Mouse (Mus musculus): ENCODE data around the gene Wdr76. TPM values are rescaled to one million over a fixed set of nuclear protein-coding genes. Genes with fewer than 3 reads are reported as not detected.
"Not testable (repeated sequence)": the region's sequence is repeated elsewhere in the genome, so short reads cannot be mapped to it uniquely, and the experiment has no call there.

Gene Wdr76
- polyA plus RNA-seq, 1 experiment from 2014 or later, result 9.9 TPM

- not testable (repeated sequence) for H3K27me3 ChIP-seq (replicated peaks; ENCODE audit: control insufficient read depth, insufficient read depth, low read length); H3K9ac ChIP-seq (ENCODE audit: low read length); ATAC-seq (replicated peaks; ENCODE audit: low FRiP score, low TSS enrichment, low read depth); H3K27ac ChIP-seq (ENCODE audit: low read depth); DNase-seq (ENCODE audit: low spot score); H3K4me3 ChIP-seq (ENCODE audit: low read depth, low read length); H3K9me3 ChIP-seq (ENCODE audit: control insufficient read depth, low read length); H3K4me2 ChIP-seq (ENCODE audit: low read length); H3K4me1 ChIP-seq (replicated peaks; ENCODE audit: control insufficient read depth, insufficient read depth, low read length)
- peaks cover 41% of the 10 kb centered on the region for H3K36me3 ChIP-seq (ENCODE audit: control insufficient read depth, insufficient read depth, low read length)
- 92% methylated on average over 4 of the region's 5 CpGs for WGBS
These were observed 6.7 kb downstream of the Wdr76 start for GRCm38 (mm10) chr2:121512991-121513765.

DNA sequence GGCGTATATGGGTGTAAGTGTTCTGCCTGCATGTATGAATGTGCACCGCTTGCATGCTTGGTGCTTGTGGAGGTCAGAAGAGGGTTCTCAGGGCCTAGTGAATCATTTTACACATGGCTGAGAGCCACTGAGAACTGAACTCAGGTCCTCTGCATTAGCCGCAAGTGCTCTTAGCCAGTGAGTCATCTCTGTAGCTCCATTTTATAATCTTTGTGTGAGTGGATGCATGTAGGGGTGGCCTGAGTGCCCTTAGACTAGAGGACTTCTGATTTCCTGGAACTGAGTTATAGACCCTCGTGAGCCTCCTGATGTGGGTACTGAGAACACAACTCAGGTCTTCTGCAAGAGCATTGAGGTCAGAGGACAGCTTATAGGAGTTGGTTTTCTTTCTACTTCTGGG is 7.7 kb downstream of the Wdr76 start:
- Histone ChIP-seq H3K4me1 (replicated peaks; ENCODE audit: control insufficient read depth, insufficient read depth, low read length) (0 out of 2 replicates have a peak, but pooled peaks cover 4% of the 10 kb centered on the region), H3K4me2 (ENCODE audit: low read length) (no peak overlapping the region), H3K9me3 (ENCODE audit: control insufficient read depth, low read length) (no peaks in the 10 kb centered on the region), H3K9ac (ENCODE audit: low read length) (no peak overlapping the region), H3K4me3 (ENCODE audit: low read depth, low read length) (no peak overlapping the region), H3K27ac (ENCODE audit: low read depth) (no peak overlapping the region), H3K27me3 (replicated peaks; ENCODE audit: control insufficient read depth, insufficient read depth, low read length) (no peaks in the 10 kb centered on the region), H3K36me3 (ENCODE audit: control insufficient read depth, insufficient read depth, low read length) (peaks cover 51% of the 10 kb centered on the region)
- ATAC-seq (replicated peaks; ENCODE audit: low FRiP score, low TSS enrichment, low read depth) (no peak), DNase-seq (ENCODE audit: low spot score) (no peak)
- WGBS, result 95% methylated on average over 4 of the region's 4 CpGs

GRCm38 (mm10) chr2:121518106-121518505 is 11.6 kb downstream of the Wdr76 start:
- Histone ChIP-seq H3K27me3 (replicated peaks; ENCODE audit: control insufficient read depth, insufficient read depth, low read length) (no peaks in the 10 kb centered on the region), H3K9me3 (ENCODE audit: control insufficient read depth, low read length) (no peaks in the 10 kb centered on the region), H3K27ac (ENCODE audit: low read depth) (no peak overlapping the region), H3K4me1 (replicated peaks; ENCODE audit: control insufficient read depth, insufficient read depth, low read length) (no peaks in the 10 kb centered on the region), H3K4me2 (ENCODE audit: low read length) (no peak overlapping the region), H3K36me3 (ENCODE audit: control insufficient read depth, insufficient read depth, low read length) (peaks cover 42% of the 10 kb centered on the region), H3K9ac (ENCODE audit: low read length) (no peak overlapping the region), H3K4me3 (ENCODE audit: low read depth, low read length) (no peak overlapping the region)
- no peak for DNase-seq (ENCODE audit: low spot score)
- 89% methylated on average over 5 of the region's 5 CpGs for WGBS
- no peak for ATAC-seq (replicated peaks; ENCODE audit: low FRiP score, low TSS enrichment, low read depth)

DNA sequence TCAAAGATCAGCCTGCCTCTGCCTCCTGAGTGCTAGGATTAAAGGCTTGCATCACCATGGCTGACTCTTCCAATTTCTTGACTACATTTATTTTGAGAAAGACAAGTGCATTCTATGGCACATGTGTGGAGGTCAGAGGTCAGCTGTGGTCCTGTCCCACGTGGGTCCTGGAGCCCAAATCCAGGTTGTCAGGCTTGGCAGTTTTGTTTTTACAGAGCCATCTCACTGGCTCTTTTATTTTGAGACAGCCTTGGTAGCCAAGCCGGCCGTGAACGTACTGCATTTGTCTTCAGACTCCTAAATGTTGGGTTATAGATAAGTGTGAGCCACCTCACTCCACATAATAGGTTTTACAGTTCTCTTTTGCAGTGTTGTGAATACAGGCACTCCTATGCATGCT is 12.2 kb downstream of the Wdr76 start:
- H3K9ac ChIP-seq (ENCODE audit: low read length); H3K27ac ChIP-seq (ENCODE audit: low read depth); H3K4me1 ChIP-seq (replicated peaks; ENCODE audit: control insufficient read depth, insufficient read depth, low read length); ATAC-seq (replicated peaks; ENCODE audit: low FRiP score, low TSS enrichment, low read depth); H3K27me3 ChIP-seq (replicated peaks; ENCODE audit: control insufficient read depth, insufficient read depth, low read length); DNase-seq (ENCODE audit: low spot score); H3K9me3 ChIP-seq (ENCODE audit: control insufficient read depth, low read length); H3K4me3 ChIP-seq (ENCODE audit: low read depth, low read length); H3K4me2 ChIP-seq (ENCODE audit: low read length): not testable (repeated sequence)
- peaks cover 42% of the 10 kb centered on the region for H3K36me3 ChIP-seq (ENCODE audit: control insufficient read depth, insufficient read depth, low read length)
- 91% methylated on average over 4 of the region's 4 CpGs for WGBS

DNA sequence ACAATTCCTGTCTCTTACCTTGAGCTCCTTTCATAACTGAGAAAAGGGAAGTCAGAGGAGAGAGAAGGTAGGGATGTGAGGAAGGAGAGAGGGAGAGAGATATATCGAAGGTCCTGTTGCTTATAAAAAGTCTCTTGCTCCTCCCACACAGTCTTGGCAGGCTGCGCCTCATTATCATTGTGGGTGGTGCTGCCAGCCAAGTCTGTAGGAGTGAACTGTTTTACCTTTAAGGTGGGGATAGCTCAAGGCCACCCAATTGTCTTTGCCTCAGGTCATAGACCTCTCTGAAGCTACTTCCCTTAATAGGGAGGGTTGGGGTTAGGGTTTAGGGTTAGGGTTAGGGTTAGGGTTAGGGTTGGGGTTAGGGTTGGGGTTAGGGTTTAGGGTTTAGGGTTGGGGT is 15.5 kb downstream of the Wdr76 start:
- Histone ChIP-seq H3K4me1 (replicated peaks; ENCODE audit: control insufficient read depth, insufficient read depth, low read length) (no peaks in the 10 kb centered on the region), H3K36me3 (ENCODE audit: control insufficient read depth, insufficient read depth, low read length) (peaks cover 58% of the 10 kb centered on the region), H3K4me3 (ENCODE audit: low read depth, low read length) (no peak overlapping the region), H3K9ac (ENCODE audit: low read length) (no peak overlapping the region), H3K27me3 (replicated peaks; ENCODE audit: control insufficient read depth, insufficient read depth, low read length) (no peaks in the 10 kb centered on the region), H3K4me2 (ENCODE audit: low read length) (no peak overlapping the region), H3K9me3 (ENCODE audit: control insufficient read depth, low read length) (no peaks in the 10 kb centered on the region), H3K27ac (ENCODE audit: low read depth) (no peak overlapping the region)
- ATAC-seq (replicated peaks; ENCODE audit: low FRiP score, low TSS enrichment, low read depth) (no peak), DNase-seq (ENCODE audit: low spot score) (no peak)
- WGBS, result 87% methylated on average over 2 of the region's 2 CpGs

DNA sequence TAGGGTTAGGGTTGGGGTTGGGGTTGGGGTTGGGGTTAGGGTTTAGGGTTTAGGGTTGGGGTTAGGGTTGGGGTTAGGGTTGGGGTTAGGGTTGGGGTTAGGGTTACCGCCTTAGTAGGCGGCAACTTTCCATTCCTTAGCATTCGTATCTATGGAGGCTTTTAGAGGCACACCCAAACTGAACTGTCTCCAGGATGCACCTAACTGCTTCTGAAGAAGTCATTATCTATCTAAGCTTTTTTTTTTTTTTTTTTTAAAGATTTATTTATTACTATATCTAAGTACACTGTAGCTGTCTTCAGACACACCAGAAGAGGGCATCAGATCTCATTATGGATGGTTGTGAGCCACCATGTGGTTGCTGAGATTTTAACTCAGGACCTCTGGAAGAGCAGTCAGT is 16.3 kb downstream of the Wdr76 start:
- H3K27me3 ChIP-seq (replicated peaks; ENCODE audit: control insufficient read depth, insufficient read depth, low read length); DNase-seq (ENCODE audit: low spot score); H3K27ac ChIP-seq (ENCODE audit: low read depth); H3K9ac ChIP-seq (ENCODE audit: low read length); H3K9me3 ChIP-seq (ENCODE audit: control insufficient read depth, low read length); H3K4me1 ChIP-seq (replicated peaks; ENCODE audit: control insufficient read depth, insufficient read depth, low read length); ATAC-seq (replicated peaks; ENCODE audit: low FRiP score, low TSS enrichment, low read depth); H3K4me2 ChIP-seq (ENCODE audit: low read length); H3K4me3 ChIP-seq (ENCODE audit: low read depth, low read length): not testable (repeated sequence)
- 97% methylated on average over 3 of the region's 3 CpGs for WGBS
- peaks cover 51% of the 10 kb centered on the region for H3K36me3 ChIP-seq (ENCODE audit: control insufficient read depth, insufficient read depth, low read length)

DNA sequence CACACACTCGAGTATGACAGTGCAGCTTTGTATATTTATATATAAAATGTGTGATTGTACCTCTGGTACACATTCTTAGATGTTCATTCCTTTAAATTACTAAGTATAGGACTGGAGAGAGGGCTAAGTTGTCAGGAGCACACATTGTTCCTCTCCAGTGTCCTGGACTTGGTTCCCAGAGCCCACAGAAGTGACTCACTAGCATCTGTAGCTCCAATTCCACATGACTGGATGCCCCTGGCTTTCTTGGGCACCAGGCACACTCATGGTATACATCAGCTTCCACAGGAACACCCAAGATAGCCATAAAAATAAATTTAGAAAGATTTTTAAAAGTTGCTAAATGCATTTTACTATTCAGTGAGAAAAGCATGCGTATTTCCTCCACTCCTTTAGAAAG is 18.5 kb downstream of the Wdr76 start:
- DNase-seq (ENCODE audit: low spot score), result no peak
- Histone ChIP-seq H3K9me3 (ENCODE audit: control insufficient read depth, low read length) (no peaks in the 10 kb centered on the region), H3K27ac (ENCODE audit: low read depth) (no peak overlapping the region)

GRCm38 (mm10) chr2:121544829-121545228 is 38.3 kb downstream of the Wdr76 start:
- DNase-seq (ENCODE audit: low spot score), result no peak
- WGBS, result 94% methylated on average over 3 of the region's 3 CpGs

More for the DNA sequence above, 18.5 kb downstream of the Wdr76 start:
- Histone ChIP-seq H3K4me3 (ENCODE audit: low read depth, low read length) (no peak overlapping the region), H3K4me2 (ENCODE audit: low read length) (no peak overlapping the region), H3K4me1 (replicated peaks; ENCODE audit: control insufficient read depth, insufficient read depth, low read length) (no peaks in the 10 kb centered on the region), H3K27me3 (replicated peaks; ENCODE audit: control insufficient read depth, insufficient read depth, low read length) (no peaks in the 10 kb centered on the region), H3K36me3 (ENCODE audit: control insufficient read depth, insufficient read depth, low read length) (peaks cover 30% of the 10 kb centered on the region), H3K9ac (ENCODE audit: low read length) (no peak overlapping the region)
- no peak for ATAC-seq (replicated peaks; ENCODE audit: low FRiP score, low TSS enrichment, low read depth)
- WGBS, result 91% methylated on average over 2 of the region's 2 CpGs

DNA sequence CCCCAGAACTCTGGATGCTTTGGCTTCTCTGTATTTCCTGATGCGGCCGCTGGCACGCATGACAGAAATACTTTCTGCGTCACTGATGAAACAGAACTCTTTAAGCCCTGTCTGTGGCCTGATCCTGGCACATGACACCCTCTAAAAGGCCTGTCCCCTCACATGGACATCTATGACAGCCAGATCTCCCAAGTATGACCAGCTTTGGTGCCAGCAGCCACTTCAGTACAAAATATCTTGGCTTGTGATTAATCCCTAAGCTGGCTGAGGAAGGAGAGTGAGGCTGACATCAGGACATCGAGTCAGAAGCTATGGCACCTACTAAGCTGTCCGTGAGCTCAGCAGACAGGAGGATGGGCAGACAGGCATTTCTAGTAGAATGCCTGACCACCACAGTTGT is 43.1 kb downstream of the Wdr76 start:
- DNase-seq (ENCODE audit: low spot score) (no peak), ATAC-seq (replicated peaks; ENCODE audit: low FRiP score, low TSS enrichment, low read depth) (no peak)
- H3K9me3 ChIP-seq (ENCODE audit: control insufficient read depth, low read length), result no peaks in the 10 kb centered on the region
- no peaks in the 10 kb centered on the region for H3K27me3 ChIP-seq (replicated peaks; ENCODE audit: control insufficient read depth, insufficient read depth, low read length)
- H3K4me1 ChIP-seq (replicated peaks; ENCODE audit: control insufficient read depth, insufficient read depth, low read length), result no peaks in the 10 kb centered on the region
- H3K36me3 ChIP-seq (ENCODE audit: control insufficient read depth, insufficient read depth, low read length), result peaks cover 13% of the 10 kb centered on the region; the same call in 1 of the 2 replicates
- no peak overlapping the region for H3K4me2 ChIP-seq (ENCODE audit: low read length)
- H3K27ac ChIP-seq (ENCODE audit: low read depth), result no peak overlapping the region
- WGBS, result 95% methylated on average over 6 of the region's 6 CpGs
- H3K4me3 ChIP-seq (ENCODE audit: low read depth, low read length), result no peak overlapping the region
- H3K9ac ChIP-seq (ENCODE audit: low read length), result no peak overlapping the region

More at GRCm38 (mm10) chr2:121544829-121545228, 38.3 kb downstream of the Wdr76 start:
- ATAC-seq (replicated peaks; ENCODE audit: low FRiP score, low TSS enrichment, low read depth), result no peak
- Histone ChIP-seq H3K4me2 (ENCODE audit: low read length) (no peak overlapping the region), H3K4me3 (ENCODE audit: low read depth, low read length) (no peak overlapping the region), H3K27me3 (replicated peaks; ENCODE audit: control insufficient read depth, insufficient read depth, low read length) (no peaks in the 10 kb centered on the region), H3K9ac (ENCODE audit: low read length) (no peak overlapping the region), H3K27ac (ENCODE audit: low read depth) (no peak overlapping the region), H3K36me3 (ENCODE audit: control insufficient read depth, insufficient read depth, low read length) (peaks cover 35% of the 10 kb centered on the region), H3K4me1 (replicated peaks; ENCODE audit: control insufficient read depth, insufficient read depth, low read length) (no peaks in the 10 kb centered on the region), H3K9me3 (ENCODE audit: control insufficient read depth, low read length) (no peaks in the 10 kb centered on the region)
